Mouse (Mus musculus) erythroblast, adult 5-6 weeks (primary cell): Measurements from ENCODE around the gene Bcl3. TPM values are rescaled to one million over a fixed set of nuclear protein-coding genes. Genes with fewer than 3 reads are reported as not detected.

Experiments used
- ATAC-seq: replicated peaks from 2 replicates; pipeline ENCODE4 v1.8.0; 2016; ENCODE audit warnings: moderate number of reproducible peaks, mild to moderate bottlenecking, moderate TSS enrichment, inconsistent platforms; ENCODE audit not compliant: poor library complexity, low FRiP score, severe bottlenecking
- total RNA-seq, 2 experiments: library from RNA; stranded (forward) in 1 of 2; stranded (reverse) in 1 of 2; fragments of 150-400 nt in 1 of 2; fragments of 200-764, 138-1000 nt in 1 of 2; gene quantifications; 2 replicates each; pipeline versions ENCODE4 v1.2.3 to v1.2.4; 2015 to 2017; ENCODE audit warnings: low replicate concordance in 2 of 2

The Bcl3 gene
- total RNA-seq, 2 experiments from 2014 or later, result 1.5 TPM; not detected in 1

DNA sequence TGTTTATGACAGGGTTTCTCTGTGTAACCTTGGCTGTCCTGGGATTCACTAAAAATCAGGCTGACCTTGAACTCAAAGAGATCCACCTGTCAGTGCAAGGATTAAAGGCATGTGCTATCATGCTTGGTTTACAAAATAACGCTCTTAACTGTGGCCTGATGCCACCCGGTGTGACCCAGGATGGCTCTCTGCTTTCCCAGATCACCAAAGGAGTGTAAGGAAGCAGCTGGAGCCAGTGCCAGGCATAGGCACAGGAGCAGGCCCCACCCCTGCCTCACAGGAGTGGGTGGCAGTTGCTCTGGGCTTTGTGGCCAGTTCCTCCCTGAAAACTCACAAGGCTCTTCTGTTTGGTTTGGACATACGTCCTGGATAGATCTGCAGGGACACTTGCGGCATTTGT is 17.8 kb upstream of the Bcl3 start:
- ATAC-seq, result no peak

DNA sequence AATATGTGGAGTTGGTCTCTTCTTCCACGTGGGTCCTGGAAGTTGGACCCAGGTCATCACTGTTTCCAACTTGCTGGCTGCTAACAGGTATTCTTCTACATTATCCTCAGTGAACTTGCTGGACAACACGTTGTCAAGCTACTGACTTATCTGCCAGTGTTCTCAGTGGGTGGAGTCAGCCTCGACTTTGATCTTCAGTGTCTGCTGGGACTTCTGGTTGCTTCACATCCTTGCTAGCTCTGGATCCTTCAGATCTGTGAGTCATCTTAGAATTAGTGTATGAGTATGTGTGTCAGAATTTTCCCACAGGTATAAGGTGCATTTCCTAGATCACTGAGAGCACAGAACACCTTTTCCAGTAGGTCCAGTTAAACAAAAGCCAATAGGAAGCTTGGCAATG is 14.3 kb upstream of the Bcl3 start:
- no peak for ATAC-seq

DNA sequence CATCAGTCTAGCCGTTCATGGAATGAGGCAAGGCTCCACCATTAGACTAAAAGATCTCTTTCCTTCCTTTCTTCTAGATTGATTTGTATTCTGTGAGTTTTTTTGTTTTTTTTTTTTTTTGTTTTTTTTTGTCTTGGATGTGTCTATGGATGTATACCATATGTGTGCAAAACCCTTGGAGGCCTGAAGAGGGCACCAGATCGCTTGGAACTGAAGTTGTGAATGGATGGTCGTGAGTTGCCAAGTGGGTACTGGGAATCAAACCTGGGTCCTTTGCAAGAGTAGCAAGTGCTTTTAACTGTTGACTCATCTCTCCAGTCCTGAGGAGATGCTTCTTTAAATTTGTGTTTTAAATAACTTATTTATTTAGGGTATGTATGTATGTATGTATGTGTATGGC is 11.5 kb upstream of the Bcl3 start:
- ATAC-seq, result no peak

DNA sequence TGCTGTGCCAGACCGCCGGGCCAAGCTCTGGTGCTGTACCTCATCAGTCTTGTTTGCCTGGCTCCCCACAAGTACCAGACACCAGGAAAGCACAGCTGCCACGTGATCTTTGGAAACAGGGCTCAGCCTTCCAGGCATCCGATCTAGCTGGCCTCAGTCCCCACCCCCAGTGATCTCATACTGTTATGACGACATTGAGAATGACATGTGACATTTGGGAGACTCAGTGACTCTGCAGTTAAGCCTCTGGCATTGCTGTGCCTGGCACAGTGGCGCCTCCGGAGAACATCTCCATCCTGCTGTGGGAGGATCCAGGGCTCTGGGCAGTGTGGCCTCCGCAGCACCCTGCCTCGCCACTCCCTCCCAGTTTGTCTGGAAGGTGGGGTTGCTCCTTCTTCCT is 9.3 kb upstream of the Bcl3 start:
- no peak for ATAC-seq

DNA sequence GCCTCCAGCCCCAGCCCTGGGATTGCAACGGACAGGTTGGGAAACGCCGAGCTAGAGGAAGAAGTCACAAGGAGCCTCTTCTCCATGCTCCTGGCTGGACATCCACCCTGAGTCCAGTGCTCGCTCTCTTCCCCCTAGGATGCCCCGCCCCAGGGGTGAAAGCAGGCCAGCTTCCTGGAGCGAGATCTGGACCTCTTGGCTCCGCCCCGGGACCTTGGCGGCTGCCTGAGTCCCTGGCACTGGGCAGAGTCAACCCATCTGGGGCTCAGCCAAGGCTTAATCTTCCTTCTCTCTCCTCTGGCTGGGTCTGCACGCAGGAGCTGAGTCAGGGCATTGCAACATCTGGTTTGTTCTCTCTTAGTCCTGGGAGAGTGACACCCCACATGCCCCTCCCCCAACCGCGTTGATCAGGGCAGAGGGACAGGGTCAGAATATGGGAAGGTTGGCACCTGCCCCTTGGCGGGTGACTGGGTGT is 8.1 kb upstream of the Bcl3 start:
- no peak for ATAC-seq

DNA sequence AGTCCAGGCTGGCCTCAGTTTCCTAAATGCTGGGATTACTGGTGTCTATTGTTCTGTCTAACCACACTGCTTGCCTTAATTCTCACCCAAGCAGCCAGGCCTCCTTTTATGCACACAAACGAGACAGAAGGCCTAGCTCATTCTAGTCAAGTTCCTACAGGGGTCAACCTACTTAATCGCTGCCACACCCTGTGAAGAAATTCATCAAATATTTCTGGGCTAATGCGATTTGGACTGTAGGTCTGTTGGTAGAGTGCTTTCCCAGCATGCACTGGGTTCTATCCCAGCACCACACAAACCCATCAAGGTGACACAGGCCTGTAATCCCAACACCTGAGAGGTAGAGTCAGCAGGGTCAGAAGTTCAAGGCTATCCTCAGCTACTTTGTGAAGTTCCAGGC is 7.1 kb upstream of the Bcl3 start:
- ATAC-seq, result no peak

DNA sequence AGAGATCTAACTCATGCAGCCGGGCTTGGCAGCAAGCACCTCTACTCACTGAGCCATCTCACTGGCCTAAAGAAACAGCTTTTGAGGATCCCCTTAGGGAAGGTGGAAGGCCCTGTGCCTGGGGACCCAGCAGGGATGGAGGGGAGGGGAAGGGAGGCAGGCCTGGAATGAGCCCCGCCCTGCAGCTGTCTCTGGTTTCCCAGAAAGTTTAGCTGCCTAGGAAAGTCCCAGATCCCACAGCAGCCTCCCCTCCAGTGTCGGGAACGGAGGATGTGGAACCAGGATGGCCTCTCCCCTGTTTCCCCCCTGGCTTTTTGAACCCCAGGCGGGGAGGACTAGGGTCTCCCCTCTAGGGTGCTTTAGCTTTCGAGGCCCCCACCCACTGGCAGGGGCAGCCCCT is 4.2 kb upstream of the Bcl3 start:
- ATAC-seq, result no peak

DNA sequence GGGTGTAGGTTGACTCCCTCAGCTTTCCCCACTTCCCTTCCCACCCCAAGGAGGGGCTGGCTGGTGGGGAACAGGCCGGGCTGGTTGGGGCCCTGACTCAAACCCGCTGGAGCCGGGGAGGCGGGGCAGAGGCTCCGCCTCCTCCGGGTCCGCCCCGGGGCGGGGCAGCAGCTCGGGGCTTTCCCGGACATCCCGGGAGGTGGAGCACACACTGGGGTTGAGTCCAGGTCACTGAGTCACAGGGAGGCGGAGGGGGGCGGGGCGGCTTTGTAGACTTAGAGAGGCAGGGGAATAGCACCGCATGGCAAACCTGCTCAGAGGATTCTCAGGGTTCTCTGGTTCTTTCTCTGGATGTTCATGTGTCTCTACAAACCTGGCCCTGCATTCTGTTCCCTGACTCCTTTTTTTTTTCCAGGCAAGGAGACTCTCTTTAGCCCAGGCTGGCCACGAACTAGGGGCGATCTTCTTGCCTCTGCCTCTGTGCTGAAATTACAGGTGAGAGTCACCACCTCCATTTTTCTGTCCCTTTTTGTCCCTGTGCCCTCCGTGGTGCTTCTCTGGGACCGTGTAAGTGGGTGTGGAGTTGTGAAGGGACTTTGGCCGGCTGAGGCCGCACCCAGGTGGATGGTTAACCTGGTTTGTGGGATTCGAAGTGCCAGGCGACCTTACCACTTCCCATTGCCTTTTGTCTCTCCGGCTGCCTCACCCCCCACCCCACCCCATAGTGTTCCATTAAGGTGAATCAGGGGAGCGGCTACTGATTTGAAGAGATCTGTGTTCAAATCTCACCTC is 1.8 kb upstream of the Bcl3 start:
- ATAC-seq, result no peak; the same call in 1 of the 2 replicates

DNA sequence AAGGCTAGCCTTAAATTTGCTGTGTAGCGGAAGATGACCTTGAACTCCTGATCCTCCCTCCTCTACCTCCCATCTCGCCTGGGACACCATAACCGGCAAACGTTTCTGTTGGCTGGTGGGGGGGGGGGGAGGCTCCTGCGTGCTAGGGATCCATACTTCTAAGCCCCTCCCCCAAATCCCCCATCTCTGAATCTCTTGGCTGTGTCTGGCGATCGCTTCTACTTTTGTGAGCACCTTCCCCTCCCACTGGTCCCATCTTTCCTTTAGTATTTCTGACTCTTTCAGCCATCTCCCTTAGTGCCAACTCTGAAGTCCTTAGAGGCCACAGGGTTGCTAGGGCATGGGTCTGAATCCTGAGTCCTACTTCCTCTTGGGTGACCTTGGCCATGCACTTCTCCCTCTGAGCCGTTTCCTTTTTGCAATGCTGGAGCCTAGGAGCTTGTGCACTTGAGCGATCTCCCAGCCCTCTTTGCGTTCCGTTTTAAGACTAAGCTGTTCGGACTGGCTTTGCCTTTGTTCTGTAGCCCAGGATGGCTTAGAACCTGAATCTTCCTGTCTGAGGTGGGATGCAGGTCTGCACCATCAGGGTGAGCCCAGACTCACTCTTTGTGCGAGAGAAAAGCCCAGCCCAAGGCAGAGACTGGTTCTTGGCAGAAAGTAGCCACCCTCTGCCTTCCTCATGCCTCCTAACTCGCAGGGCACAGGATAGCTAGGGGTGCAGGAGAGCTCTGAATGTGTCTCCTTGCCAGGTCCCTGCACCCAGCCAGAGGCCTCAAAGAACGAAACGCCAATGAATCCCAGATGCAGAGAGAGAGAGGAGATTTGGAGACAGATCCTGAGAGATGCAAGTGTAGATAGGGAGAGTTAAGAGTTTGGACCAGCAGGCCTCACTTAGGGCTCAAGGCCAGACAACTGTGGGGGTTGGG is 949 bp upstream of the Bcl3 start:
- ATAC-seq, result no peak

DNA sequence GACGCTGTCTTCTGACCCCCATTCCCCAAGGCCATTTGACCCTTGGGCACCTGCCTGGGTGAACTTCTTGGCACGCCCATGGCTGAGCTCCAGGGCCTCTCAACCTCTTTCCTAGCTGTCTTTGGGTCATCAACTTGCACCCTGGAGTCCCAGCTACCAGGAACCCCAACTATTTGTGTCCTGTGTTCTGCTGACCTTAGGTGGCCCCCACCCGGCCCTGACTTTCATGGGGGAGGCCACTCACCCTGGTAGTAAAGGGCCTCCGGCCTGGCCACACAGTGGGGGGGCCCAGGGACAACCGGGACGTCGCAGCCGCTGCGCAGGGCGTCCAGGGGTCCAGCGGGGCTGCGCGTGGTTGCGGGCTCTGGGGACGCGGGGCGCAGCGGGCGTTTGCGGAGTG is 377 bp downstream of the Bcl3 start:
- ATAC-seq, result no peak

DNA sequence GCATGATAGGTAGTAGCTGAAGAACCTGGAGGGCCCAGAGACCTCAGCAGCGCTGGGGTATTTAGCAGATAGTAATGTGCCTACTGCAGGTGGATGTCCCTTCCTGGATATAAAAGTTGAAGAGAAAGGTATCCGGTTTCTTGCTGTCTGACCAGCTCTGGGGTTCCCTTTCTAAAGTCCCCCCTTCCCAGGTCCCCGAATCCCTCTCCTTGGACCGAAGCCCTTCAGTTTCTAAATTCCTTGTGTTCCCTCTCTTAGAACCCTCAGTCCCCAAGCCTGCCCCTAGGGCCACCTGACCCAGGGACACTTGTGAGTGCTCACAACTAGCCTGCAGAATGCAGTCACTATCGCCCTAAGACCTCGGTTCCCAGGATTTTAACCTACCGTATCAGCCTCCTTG is 937 bp downstream of the Bcl3 start:
- no peak for ATAC-seq

DNA sequence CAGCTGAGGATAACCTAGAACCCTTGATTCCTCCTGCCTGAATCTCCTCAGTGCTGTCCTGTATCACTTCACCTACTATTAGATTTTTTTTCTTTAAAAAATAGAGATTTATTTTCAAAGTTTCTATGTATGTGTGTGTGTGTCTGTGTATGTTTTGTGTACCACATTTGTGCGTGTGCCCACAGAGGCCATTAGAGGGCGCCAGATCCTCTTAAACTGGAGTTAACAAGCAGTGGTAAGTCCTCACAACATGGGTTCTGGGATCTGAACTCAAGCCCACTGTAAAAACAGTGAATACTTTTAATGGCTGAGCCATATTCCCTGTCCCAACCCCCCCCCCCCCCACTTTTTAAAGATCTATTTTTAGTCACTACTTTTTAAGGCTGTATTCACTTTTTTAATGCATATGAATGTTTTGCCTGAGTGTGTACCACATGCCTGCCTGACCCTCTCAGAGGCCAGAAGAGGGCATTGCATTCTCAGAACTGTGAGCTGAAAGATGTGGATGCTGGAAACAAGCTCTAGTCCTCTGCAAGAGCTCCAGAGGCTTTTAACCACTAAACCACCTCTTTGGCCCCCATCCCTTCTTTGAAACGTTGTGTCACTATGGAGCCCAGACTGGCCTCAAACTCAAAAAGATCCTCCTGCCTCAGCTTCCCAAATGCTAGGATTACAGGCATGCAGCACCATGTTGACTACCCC is 2.1 kb downstream of the Bcl3 start:
- no peak for ATAC-seq

DNA sequence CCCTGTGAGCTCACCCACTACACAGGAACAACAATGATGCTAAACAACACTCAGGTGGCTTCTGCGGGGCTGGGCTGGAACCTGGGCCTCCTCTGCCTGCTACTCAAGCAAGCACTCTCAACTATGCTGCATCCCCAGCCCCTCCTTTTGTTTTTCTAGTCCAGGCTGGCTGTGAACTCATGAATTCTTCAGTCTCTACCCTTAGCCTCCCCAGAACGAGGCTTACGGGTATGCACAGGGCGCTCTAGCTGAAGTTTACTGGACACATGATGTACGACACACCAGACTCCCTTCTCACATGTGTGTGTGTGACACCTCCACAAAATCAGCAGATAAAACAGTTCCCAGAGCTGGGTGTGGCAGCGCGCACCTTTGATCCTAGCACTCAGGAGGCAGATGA is 3.7 kb downstream of the Bcl3 start:
- no peak for ATAC-seq

DNA sequence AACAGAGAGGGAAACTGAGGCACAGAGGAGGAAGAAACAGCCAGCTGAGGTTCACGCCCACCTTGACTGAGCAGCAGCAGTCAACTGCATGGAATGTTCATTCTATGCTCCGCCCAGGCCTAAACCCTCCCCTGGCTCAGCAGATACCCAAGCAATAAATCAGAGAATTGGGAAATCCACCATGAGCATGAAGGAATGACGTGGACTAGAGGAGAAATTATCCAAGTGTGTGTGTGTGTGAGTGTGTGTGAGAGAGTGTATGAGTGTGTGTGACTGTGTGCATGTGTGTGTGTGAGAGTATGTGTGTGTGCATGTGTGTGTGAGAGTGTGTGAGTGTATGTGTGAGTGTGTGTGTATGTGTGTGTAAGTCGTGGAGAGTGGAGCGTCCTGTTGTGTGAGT is 4.1 kb downstream of the Bcl3 start:
- ATAC-seq, result no peak

DNA sequence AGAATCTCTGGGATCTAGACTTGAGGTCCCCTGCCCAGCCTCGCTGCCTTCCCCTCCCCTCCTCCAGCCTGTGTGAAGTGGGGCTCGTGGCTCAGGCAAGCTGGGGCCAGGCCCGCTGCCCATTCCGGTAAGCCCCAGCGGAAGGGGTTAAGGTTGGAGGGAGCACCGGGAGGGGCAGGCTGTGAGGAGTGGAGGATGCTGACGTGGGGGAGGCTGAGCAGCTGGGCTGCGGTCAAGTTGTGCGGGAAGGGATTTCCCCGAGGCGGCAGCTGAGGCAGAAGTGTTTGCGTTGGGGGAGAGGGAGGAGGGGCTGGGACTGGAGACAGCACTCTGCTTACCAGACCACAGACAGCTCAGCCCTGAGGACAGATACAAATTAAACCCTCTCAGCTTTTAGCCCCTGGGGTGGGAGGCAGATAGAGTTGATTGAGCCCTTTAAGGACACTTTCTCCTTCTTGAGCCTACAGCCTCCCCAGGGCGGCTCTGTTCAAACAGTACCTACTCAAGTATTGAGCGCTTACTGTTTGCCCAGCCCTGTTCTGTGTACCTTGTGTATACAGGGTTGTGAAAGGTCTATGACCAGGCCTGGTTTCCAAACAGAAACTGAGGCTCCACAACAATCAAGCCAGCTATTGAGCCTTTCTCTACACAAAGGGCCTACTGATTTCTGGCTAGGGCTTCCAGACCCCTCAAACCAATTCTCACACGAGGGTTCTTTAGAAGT is 5.0 kb downstream of the Bcl3 start:
- ATAC-seq, result no peak

DNA sequence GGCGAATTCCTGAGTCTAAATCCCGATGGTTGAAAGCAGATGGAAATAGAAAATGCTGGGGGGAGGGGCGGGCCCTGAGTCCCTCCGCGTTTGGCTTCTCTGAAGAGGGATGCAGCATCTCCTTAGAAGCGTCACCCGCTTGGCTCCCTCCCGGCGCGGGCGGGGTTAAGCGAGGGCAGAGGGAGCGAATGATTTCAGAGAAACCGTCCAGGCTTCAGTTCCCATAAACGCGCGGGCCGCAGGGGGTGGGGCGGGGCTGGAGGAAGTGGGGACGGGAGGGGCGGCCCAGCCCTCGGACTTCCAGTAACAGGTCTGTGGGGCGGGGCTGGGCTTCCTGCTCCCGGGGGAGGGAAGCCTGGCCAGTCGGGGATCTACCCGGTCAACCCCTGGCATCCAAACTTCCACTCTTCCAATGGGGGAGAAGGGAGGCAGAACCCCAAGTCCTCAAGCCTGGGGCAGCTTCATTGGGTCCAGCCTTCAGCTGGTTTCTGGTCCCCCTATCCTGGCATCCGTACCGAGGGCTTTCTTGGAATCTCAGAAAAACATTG is 6.3 kb downstream of the Bcl3 start:
- no peak for ATAC-seq

DNA sequence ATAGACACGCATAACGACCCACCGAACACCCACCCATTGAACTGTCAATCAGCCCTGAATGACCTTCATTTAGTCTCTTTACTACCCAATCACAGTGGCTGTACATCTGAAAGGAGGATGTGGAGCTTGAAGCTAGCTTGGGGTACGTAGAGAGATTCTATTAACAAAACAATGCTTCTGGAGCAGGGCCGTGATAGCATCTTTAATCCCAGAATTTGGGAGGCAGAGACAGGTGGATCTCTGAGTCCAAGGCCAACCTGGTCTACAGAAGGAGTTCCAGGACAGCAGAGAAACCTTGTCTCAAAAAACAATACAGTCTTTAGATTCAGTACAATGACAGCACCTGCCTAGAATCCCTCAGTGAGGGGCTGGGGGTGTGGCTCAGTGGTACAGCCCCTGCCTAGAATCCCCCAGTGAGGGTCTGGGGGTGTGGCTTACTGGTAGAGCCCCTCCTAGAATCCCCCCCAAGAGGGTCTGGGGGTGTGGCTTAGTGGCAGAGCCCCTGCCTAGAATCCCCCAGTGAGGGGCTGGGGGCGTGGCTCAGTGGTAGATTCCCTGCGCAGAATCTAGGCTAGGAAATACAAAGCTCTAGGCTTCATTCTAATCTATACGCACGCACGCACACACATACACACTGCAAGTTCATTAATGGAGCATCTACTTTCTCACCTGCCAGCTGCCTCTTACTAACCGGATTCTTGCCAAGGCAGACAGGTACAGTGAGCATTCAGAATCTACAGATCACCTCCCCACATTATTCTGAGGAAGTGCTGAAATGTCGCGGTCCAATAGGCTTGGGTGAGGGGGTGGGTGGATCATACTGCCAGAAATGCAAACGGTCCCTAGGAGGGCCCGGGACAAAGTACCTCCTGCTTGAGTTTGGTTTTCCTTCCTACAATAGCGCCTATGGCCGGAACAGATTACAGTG is 7.0 kb downstream of the Bcl3 start:
- no peak for ATAC-seq

DNA sequence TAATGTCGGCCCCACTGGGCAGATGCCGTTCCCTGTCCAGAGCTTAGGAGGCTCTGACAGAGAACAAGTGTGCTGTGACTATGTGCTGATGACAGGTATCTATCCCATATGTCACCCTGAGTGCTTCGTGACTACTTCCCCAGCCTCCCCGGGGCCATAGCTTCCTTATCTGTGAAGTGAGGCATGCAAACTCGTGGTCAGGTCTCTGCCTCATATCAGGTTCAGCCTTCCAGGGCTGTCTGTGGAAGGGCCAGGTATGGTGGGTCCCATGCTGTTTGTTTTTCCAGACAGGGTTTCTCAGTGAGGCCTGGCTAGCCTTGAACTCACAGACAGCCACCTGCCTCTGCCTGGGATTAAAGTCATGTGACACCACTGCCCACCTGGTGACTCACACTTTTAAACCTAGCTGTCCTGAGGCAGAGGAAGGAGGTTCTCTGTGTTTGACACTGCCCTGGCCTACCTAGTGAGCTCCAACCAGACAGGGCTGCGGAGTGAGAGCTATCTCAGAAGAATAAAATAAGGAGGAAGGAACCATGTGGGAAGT is 8.9 kb downstream of the Bcl3 start:
- no peak for ATAC-seq
